Mouse (Mus musculus) hindbrain, postnatal 0 days (tissue): Measurements from ENCODE around the gene Arl6ip5. TPM values are rescaled to one million over a fixed set of nuclear protein-coding genes. Genes with fewer than 3 reads are reported as not detected.
A peak's percentile ranks its signal among the peaks of the same experiment; 100 is the strongest.
"Not testable (repeated sequence)": the region's sequence is repeated elsewhere in the genome, so short reads cannot be mapped to it uniquely, and the experiment has no call there.

Source experiments
- ATAC-seq: fragments of 200-750 bp; cut with Nextera tagmentation; 2 replicates; pipeline ENCODE4 v1.8.0; 2017; ENCODE audit warnings: mild to moderate bottlenecking, moderate TSS enrichment, moderate library complexity
- DNase-seq: peaks from one replicate; pipeline ENCODE4 v3.0.0-alpha.2; 2015; ENCODE audit warnings: low spot score
- H3K27ac ChIP-seq: fragments of 300-500 bp; sonication (generic); 2 replicates; pipeline ENCODE4 v1.5.1; 2014; ENCODE audit warnings: mild to moderate bottlenecking
- H3K27me3 ChIP-seq: fragments of 300-500 bp; sonication (generic); 2 replicates; pipeline ENCODE4 v1.6.1; 2014; ENCODE audit warnings: low read length, mixed read lengths; ENCODE audit not compliant: insufficient read depth
- H3K36me3 ChIP-seq: fragments of 300-500 bp; sonication (generic); 2 replicates; pipeline ENCODE4 v1.6.1; 2014; ENCODE audit warnings: low read length, mixed read lengths; ENCODE audit not compliant: insufficient read depth
- H3K4me1 ChIP-seq: fragments of 300-500 bp; sonication (generic); 2 replicates; pipeline ENCODE4 v1.6.1; 2014; ENCODE audit warnings: antibody characterized with exemption, low read length, mixed read lengths; ENCODE audit not compliant: insufficient read depth
- H3K4me2 ChIP-seq: fragments of 300-500 bp; sonication (generic); 2 replicates; pipeline ENCODE4 v1.6.1; 2014; ENCODE audit warnings: low read depth, mild to moderate bottlenecking, low read length, moderate library complexity, mixed read lengths
- H3K4me3 ChIP-seq: fragments of 300-500 bp; sonication (generic); 2 replicates; pipeline ENCODE4 v1.5.1; 2014; ENCODE audit warnings: low read length
- H3K9ac ChIP-seq: fragments of 300-500 bp; sonication (generic); replicated peaks from 2 replicates; pipeline ENCODE4 v1.6.1; 2014; ENCODE audit warnings: mild to moderate bottlenecking, low read length, moderate library complexity, mixed read lengths
- H3K9me3 ChIP-seq: fragments of 300-500 bp; sonication (generic); 2 replicates; pipeline ENCODE4 v1.6.1; 2016; ENCODE audit warnings: low read length, mixed read lengths
- CTCF ChIP-seq: IDR thresholded peaks from 2 replicates; pipeline ENCODE4 v1.5.1; 2016; ENCODE audit warnings: antibody characterized with exemption, control low read depth, low read depth
- WGBS: fragments of 180-500 bp; shearing (Covaris S2); extraction: QIAGEN DNeasy Blood & Tissue Kit; methylation state at CpG from one replicate; pipeline ENCODE4 v1.1.7; 2014; 5-methylcytosine and 5-hydroxymethylcytosine counted together
- polyA plus RNA-seq: library from polyadenylated mRNA; unstranded; fragments of >200 nt; fragmentation: Nextera tagmentation; extraction: Ambion mirVana; gene quantifications from 2 replicates; pipeline ENCODE4 v1.2.1, GENCODE M21; 2015
- total RNA-seq: library from RNA; depleted of rRNA; stranded (reverse); fragments of >200 nt; gene quantifications from 2 replicates; pipeline ENCODE4 v1.2.3, GENCODE M21; 2014

Gene Arl6ip5
- total and polyA plus RNA-seq, 2 experiments from 2014 or later: 88.3 to 122 TPM

DNA sequence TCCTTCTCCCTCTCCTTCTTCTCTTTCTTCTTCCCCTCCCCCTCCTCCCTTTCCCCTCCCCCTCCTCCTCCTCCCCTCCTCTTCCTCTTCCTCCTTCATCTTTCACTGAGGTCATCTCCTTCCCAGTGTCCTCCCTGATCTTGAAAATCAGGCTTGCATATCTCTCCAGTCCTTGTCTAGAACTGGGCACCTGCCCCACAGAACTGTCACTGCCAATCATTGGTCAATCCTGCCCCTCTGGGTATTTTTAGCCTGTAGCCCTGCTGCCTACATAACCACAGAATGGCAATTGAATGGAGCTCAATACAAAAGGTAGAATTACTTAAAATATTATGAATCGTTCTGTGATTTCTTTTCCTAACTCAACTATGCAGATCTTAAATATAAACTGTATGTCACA lies 48.0 kb downstream of the Arl6ip5 start:
- no peak overlapping the region for H3K4me3 ChIP-seq
- 89% methylated on average over 1 of the region's 1 CpGs for WGBS
- DNase-seq: no peak
- no peak overlapping the region for H3K9ac ChIP-seq
- no peak overlapping the region for H3K4me2 ChIP-seq
- H3K27ac ChIP-seq: no peak overlapping the region
- no peaks in the 10 kb centered on the region for H3K4me1 ChIP-seq
- ATAC-seq: no peak
- no peaks in the 10 kb centered on the region for H3K36me3 ChIP-seq
- H3K9me3 ChIP-seq: no peaks in the 10 kb centered on the region
- no peak for TF ChIP-seq CTCF
- H3K27me3 ChIP-seq: no peaks in the 10 kb centered on the region

DNA sequence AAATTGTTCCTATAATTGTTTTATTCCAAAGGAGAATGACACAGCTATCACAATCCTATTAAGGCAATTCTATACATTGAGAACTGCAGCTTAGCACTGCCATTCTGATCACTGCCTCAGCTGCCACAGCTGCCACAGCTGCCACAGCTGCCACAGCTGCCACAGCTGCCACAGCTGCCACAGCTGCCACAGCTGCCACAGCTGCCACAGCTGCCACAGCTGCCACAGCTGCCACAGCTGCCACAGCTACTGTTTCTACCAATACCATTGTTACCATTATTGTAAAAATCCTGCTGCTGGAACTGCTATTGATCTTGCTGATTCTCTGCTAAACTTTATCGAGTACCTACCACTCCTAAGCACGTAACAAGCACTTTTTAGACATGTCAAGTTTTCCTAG lies 49.4 kb downstream of the Arl6ip5 start:
- H3K9me3 ChIP-seq, H3K27me3 ChIP-seq, DNase-seq, H3K4me1 ChIP-seq, H3K27ac ChIP-seq, H3K4me2 ChIP-seq, H3K9ac ChIP-seq, H3K36me3 ChIP-seq, H3K4me3 ChIP-seq, ATAC-seq: not testable (repeated sequence)
- 85% methylated on average over 2 of the region's 2 CpGs for WGBS

DNA sequence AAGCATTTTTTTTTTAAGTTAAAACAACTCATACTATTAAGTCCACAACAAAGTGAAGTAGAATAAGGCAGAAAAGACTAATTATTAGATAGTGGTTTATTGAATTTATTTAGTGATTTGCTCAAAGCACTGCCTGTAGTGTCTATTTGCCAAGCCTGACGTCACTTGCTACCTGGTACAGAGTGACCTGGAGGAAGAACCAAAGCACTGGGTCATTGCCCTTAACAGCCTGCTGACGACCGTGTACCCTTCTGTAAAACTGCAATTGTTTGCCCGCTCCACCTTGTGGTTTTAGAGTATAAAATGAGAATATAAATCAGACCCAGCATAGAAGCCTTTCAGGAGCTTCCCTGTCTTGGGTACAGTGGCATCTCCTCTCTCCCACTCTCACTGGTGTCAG lies 51.7 kb downstream of the Arl6ip5 start:
- Histone ChIP-seq H3K4me1 (no peaks in the 10 kb centered on the region), H3K9ac (no peak overlapping the region), H3K36me3 (no peaks in the 10 kb centered on the region), H3K4me2 (no peak overlapping the region), H3K4me3 (no peak overlapping the region), H3K9me3 (no peaks in the 10 kb centered on the region), H3K27ac (no peak overlapping the region), H3K27me3 (no peaks in the 10 kb centered on the region)
- no peak for TF ChIP-seq CTCF
- ATAC-seq (no peak), DNase-seq (no peak)
- 70% methylated on average over 4 of the region's 4 CpGs for WGBS

GRCm38 (mm10) chr6:97263750-97264149 lies 53.3 kb downstream of the Arl6ip5 start:
- not testable (repeated sequence) for H3K36me3 ChIP-seq, H3K27ac ChIP-seq, H3K4me3 ChIP-seq, DNase-seq, H3K9me3 ChIP-seq, H3K4me2 ChIP-seq, H3K9ac ChIP-seq, ATAC-seq, H3K4me1 ChIP-seq, H3K27me3 ChIP-seq
- TF ChIP-seq CTCF: 0 out of 2 replicates have a peak, but pooled peaks have one; percentile 4

- no peak for DNase-seq
- no peaks in the 10 kb centered on the region for H3K9me3 ChIP-seq
- no peak for ATAC-seq
- no peaks in the 10 kb centered on the region for H3K36me3 ChIP-seq
- no peaks in the 10 kb centered on the region for H3K4me1 ChIP-seq
- TF ChIP-seq CTCF: no peak
- H3K4me3 ChIP-seq: no peak overlapping the region
- H3K27ac ChIP-seq: no peak overlapping the region
- H3K9ac ChIP-seq: no peak overlapping the region
- H3K4me2 ChIP-seq: no peak overlapping the region
- no peaks in the 10 kb centered on the region for H3K27me3 ChIP-seq
- 88% methylated on average over 8 of the region's 8 CpGs for WGBS
Observed at GRCm38 (mm10) chr6:97265240-97265639, 54.8 kb downstream of the Arl6ip5 start.

DNA sequence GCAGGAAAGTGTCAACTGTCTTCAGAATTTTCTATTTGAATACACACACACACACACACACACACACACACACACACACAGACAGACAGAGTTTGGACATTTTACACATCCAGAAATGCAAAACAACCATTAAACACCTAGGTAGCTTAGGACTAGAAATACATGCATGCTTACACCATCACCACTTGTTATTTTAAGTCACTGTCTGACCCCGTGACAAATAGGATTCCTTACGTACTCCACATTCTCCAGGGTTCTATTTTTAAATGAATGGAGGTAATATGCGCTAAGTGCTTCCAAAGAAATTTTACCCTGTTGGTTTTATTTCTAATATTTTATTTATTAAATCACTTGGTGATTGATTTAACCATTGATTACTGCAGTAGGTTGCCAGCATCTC lies 55.2 kb downstream of the Arl6ip5 start:
- no peak overlapping the region for H3K27ac ChIP-seq
- no peaks in the 10 kb centered on the region for H3K9me3 ChIP-seq
- no peak overlapping the region for H3K9ac ChIP-seq
- H3K4me3 ChIP-seq: no peak overlapping the region
- no peak for TF ChIP-seq CTCF
- no peaks in the 10 kb centered on the region for H3K4me1 ChIP-seq
- ATAC-seq (no peak), DNase-seq (no peak)
- no peaks in the 10 kb centered on the region for H3K27me3 ChIP-seq
- no peaks in the 10 kb centered on the region for H3K36me3 ChIP-seq
- WGBS: 78% methylated on average over 3 of the region's 3 CpGs
- H3K4me2 ChIP-seq: no peak overlapping the region

DNA sequence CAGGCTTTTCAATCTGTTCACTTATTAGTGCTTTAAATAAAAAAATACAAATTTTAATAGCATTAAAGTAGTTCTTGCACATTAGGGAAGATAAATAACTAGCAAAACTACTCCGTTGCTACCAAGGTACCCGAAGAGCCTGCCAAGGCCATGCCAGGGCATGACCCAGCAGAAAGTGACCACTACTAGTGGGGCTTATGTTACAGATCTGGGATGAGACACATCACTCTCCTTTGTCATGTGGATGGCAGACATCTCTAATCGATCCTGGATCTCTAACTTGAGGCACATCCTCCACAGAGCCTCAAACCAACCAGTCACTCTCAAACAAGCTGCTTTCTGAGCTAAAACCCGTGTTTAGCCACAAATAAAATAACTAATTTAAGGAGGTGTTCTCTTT lies 56.2 kb downstream of the Arl6ip5 start:
- H3K4me2 ChIP-seq: no peak overlapping the region
- H3K4me3 ChIP-seq: no peak overlapping the region
- no peak for ATAC-seq
- no peak for TF ChIP-seq CTCF
- 82% methylated on average over 4 of the region's 4 CpGs for WGBS
- no peaks in the 10 kb centered on the region for H3K9me3 ChIP-seq
- H3K27ac ChIP-seq: no peak overlapping the region
- H3K36me3 ChIP-seq: no peaks in the 10 kb centered on the region
- no peak overlapping the region for H3K9ac ChIP-seq
- no peaks in the 10 kb centered on the region for H3K27me3 ChIP-seq
- H3K4me1 ChIP-seq: no peaks in the 10 kb centered on the region
- no peak for DNase-seq

GRCm38 (mm10) chr6:97267132-97267531 lies 56.6 kb downstream of the Arl6ip5 start:
- H3K4me3 ChIP-seq: no peak overlapping the region
- H3K36me3 ChIP-seq: no peaks in the 10 kb centered on the region
- WGBS: 93% methylated on average over 2 of the region's 2 CpGs
- H3K4me2 ChIP-seq: no peak overlapping the region
- no peaks in the 10 kb centered on the region for H3K27me3 ChIP-seq
- H3K9me3 ChIP-seq: no peaks in the 10 kb centered on the region
- H3K27ac ChIP-seq: no peak overlapping the region
- H3K4me1 ChIP-seq: no peaks in the 10 kb centered on the region
- DNase-seq (no peak), ATAC-seq (no peak)
- no peak for TF ChIP-seq CTCF
- H3K9ac ChIP-seq: no peak overlapping the region
